Mouse (Mus musculus) liver, embryonic 16.5 days (tissue): ENCODE data around the gene Xylt2. TPM values are rescaled to one million over a fixed set of nuclear protein-coding genes. Genes with fewer than 3 reads are reported as not detected.

Experiments used
- ATAC-seq: fragments of 200-750 bp; cut with Nextera tagmentation; 2 replicates; pipeline ENCODE4 v1.8.0; 2017; ENCODE audit warnings: low read depth, mild to moderate bottlenecking, moderate number of reproducible peaks, moderate library complexity
- H3K27ac ChIP-seq: fragments of 300-500 bp; sonication (generic); 2 replicates; pipeline ENCODE4 v1.5.1; 2014; ENCODE audit warnings: mild to moderate bottlenecking, low read length
- H3K27me3 ChIP-seq: fragments of 300-500 bp; sonication (generic); 2 replicates; pipeline ENCODE4 v1.6.1; 2014; ENCODE audit warnings: low read depth, low read length, mixed read lengths; ENCODE audit not compliant: control insufficient read depth, insufficient read depth
- H3K36me3 ChIP-seq: fragments of 300-500 bp; sonication (generic); 2 replicates; pipeline ENCODE4 v1.6.1; 2014; ENCODE audit warnings: mild to moderate bottlenecking; ENCODE audit not compliant: control insufficient read depth, insufficient read depth
- H3K4me1 ChIP-seq: fragments of 300-500 bp; sonication (generic); 2 replicates; pipeline ENCODE4 v1.6.1; 2014; ENCODE audit warnings: low read depth, low read length, mixed read lengths; ENCODE audit not compliant: control insufficient read depth
- H3K4me2 ChIP-seq: fragments of 300-500 bp; sonication (generic); 2 replicates; pipeline ENCODE4 v1.6.1; 2014; ENCODE audit warnings: low read depth, low read length, mixed read lengths
- H3K4me3 ChIP-seq: fragments of 300-500 bp; sonication (generic); 2 replicates; pipeline ENCODE4 v1.5.1; 2014; ENCODE audit warnings: low read depth, mild to moderate bottlenecking, low read length
- H3K9ac ChIP-seq: fragments of 300-500 bp; sonication (generic); 2 replicates; pipeline ENCODE4 v1.6.1; 2014; ENCODE audit warnings: low read depth, low read length
- H3K9me3 ChIP-seq: fragments of 300-500 bp; sonication (generic); replicated peaks from 2 replicates; pipeline ENCODE4 v1.6.1; 2016; ENCODE audit warnings: low read length; ENCODE audit not compliant: control insufficient read depth
- WGBS: fragments of 180-500 bp; shearing (Covaris S2); extraction: QIAGEN DNeasy Blood & Tissue Kit; methylation state at CpG from one replicate; pipeline ENCODE4 v1.1.7; 2014; ENCODE audit not compliant: insufficient replicate concordance; 5-methylcytosine and 5-hydroxymethylcytosine counted together
- polyA plus RNA-seq: library from polyadenylated mRNA; unstranded; fragments of >200 nt; fragmentation: Nextera tagmentation; extraction: Ambion mirVana; gene quantifications from 2 replicates; pipeline ENCODE4 v1.2.1, GENCODE M21; 2015

Xylt2 gene
- polyA plus RNA-seq: 1.9 and 2.6 TPM in 2 replicates

DNA sequence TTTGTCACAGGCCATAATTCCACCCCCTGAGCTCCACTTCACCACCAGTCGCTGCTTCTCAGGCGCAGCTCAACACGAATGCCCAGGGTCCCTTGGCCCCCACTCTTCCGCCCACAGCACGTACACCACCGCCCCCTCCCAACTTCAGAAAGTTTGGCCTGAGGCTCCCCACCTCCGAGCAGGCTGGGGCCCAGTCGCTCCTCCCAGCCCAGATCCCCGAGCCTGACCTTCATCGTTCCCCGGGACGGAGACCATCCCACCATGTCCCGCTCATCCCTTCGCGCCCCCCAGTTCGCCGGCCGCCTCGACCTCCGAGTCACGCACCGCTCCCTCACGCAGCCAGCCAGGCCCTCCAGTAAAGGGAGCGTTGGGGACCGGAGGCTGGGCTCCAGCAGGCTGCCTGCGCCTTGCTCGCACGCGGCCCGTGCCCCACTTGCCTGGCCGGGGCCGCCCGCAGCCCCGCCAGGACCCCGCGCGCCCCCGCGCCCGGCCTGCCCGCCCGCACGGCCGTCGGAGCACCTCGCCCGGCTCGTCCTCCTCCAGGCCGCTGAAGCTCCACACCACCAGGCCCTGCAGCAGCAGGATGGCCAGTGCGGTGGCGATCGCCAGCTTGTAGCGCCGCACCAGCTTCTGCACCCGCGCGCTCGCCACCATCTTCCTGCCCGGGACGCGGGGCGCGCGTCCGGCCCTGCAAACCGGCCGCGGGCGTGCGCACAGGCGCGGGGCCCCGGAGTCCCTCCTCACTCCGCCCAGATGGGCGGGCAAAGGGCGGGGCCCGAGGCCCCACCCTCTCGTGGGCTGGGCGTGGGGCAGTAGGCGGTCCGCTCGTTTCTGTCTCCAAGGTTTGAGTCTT, at the start of gene Xylt2:
Gene Xylt2 (minus strand): TSS at position 762 of the 853 bp plus-strand sequence.
- no peaks in the 10 kb centered on the region for H3K36me3 ChIP-seq
- ATAC-seq: peak; percentile 99
- peak within 1 kb of the TSS; percentile 81 for H3K4me3 ChIP-seq
- H3K9me3 ChIP-seq: no peaks in the 10 kb centered on the region
- H3K4me1 ChIP-seq: peaks cover 5% of the 10 kb centered on the region
- peak within 1 kb of the TSS; percentile 92 for H3K4me2 ChIP-seq
- H3K27ac ChIP-seq: no peak within 1 kb of the TSS
- no peaks in the 10 kb centered on the region; the same call in 1 of the 2 replicates for H3K27me3 ChIP-seq
- peak within 1 kb of the TSS; percentile 80 for H3K9ac ChIP-seq
- under 1% methylated on average over 54 of the region's 82 CpGs for WGBS

DNA sequence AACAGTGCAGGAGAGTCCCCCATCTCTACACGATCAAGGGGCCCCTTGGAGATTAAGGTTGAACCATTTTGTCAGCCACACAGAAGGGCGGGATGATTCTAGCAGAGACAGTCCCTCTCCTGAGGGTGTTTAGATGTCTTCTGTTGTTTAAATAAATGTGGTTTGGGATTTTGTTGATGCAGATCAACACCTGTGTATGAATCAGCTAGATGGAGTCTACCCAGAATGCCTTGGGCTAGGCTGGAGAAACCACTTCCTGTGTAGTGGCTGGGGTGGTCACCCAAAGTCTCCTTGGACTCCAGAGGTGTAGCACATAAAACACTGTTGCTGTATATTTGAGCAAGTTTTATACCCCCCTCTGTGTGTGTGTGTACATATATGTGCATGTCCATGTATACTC, 41.9 kb upstream of the Xylt2 start:
- no peak for ATAC-seq
- no peaks in the 10 kb centered on the region for H3K9me3 ChIP-seq

DNA sequence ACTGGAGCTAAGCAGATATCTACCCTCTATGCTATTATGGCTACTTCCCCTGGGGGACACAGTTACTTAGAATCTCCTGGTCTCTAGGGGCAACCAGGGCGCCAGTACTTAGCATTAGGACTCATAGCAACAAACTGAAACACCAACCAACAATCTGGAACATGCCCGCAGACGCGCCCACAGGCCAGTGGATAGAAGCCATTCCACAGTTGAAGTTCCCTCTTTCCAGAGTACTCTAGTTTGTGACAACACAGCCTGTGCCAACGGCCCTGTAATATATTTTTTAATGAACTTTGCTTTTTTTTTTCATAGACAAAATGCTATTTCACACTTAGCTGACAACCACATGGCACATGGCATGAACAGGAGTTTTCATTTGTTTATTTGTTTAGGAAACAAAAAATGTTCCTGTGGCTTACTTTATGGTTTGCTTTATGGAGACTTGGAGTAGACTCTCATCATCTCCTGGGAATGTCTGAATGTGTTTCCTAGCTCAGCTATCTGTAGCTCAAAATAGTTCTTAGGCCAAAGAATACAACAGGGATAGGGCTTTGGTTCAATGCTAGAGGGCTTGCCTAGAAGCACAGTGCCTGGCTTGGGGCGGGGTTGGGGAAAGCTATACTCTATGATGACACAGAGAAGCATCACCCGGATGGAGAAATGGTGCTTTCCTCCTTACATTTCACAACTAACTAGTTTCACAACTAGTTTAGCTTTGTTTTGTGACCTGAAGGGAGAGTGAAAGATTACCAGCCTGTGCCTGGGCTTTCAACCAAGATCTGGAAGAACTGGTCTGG, 41.0 kb upstream of the Xylt2 start:
- no peak for ATAC-seq
- H3K27me3 ChIP-seq: no peaks in the 10 kb centered on the region; the same call in 1 of the 2 replicates
- H3K9ac ChIP-seq: no peak overlapping the region
- H3K4me3 ChIP-seq: no peak overlapping the region
- H3K4me2 ChIP-seq: no peak overlapping the region
- H3K36me3 ChIP-seq: no peaks in the 10 kb centered on the region
- no peaks in the 10 kb centered on the region; the same call in 1 of the 2 replicates for H3K9me3 ChIP-seq
- 78% methylated on average over 7 of the region's 7 CpGs for WGBS
- H3K27ac ChIP-seq: no peak overlapping the region
- H3K4me1 ChIP-seq: no peaks in the 10 kb centered on the region

More for the DNA sequence above, 41.9 kb upstream of the Xylt2 start:
- H3K4me1 ChIP-seq: no peaks in the 10 kb centered on the region
- H3K4me3 ChIP-seq: no peak overlapping the region
- no peak overlapping the region for H3K4me2 ChIP-seq
- H3K36me3 ChIP-seq: no peaks in the 10 kb centered on the region
- 45% methylated on average over 2 of the region's 2 CpGs for WGBS
- H3K27ac ChIP-seq: no peak overlapping the region
- H3K9ac ChIP-seq: no peak overlapping the region
- no peaks in the 10 kb centered on the region for H3K27me3 ChIP-seq

DNA sequence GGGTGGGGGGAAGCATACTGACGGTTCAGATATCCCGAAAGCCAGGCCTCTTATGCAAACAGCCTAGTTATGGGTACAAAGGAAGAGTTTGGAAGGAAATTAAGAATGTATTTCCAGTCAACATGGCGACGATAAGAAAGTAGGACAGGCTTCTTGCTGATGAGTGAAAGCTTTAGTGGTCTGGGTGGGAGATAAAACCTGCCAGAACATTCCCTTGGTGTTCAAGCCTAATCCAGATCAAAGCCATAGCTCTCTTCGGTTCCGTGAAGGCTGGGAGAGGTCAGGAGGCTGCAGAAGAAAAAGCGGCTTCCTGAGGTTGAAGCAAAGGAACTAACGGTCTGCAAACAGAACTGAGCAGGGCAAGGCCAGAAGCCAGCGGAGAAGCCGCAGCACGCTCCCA, 39.9 kb upstream of the Xylt2 start:
- H3K4me2 ChIP-seq: no peak overlapping the region
- WGBS: 38% methylated on average over 11 of the region's 11 CpGs

DNA sequence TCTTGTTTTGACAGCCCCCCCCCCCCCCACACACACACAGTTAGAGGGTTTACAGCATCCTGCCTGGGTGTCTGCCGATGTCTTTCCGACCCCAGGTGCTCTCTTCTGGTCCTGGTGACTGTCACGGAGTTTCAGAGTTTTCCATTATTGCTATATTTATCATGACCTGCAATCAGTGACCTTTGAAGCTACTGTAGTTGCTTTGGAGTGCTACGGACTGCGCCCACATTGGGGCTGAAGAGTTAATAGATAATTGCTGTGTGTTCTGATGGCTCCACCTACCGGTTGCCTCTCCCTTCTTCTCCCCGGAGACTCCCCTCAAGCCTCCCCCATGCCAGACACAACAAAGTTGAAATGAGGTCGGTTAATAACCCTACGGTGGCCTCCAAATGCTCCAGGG, 39.4 kb upstream of the Xylt2 start:
- H3K4me3 ChIP-seq: no peak overlapping the region
- H3K9ac ChIP-seq: no peak overlapping the region
- H3K4me2 ChIP-seq: no peak overlapping the region
- peak; percentile 39; the same call in 1 of the 2 replicates for ATAC-seq
- no peaks in the 10 kb centered on the region; the same call in 1 of the 2 replicates for H3K27me3 ChIP-seq
- no peaks in the 10 kb centered on the region; the same call in 1 of the 2 replicates for H3K9me3 ChIP-seq
- H3K27ac ChIP-seq: no peak overlapping the region
- no peaks in the 10 kb centered on the region for H3K4me1 ChIP-seq
- 8% methylated on average over 9 of the region's 9 CpGs for WGBS
- no peaks in the 10 kb centered on the region for H3K36me3 ChIP-seq

More for the DNA sequence above, 39.9 kb upstream of the Xylt2 start:
- H3K9ac ChIP-seq: no peak overlapping the region
- no peak overlapping the region for H3K4me3 ChIP-seq
- no peak for ATAC-seq
- no peaks in the 10 kb centered on the region; the same call in 1 of the 2 replicates for H3K27me3 ChIP-seq
- H3K9me3 ChIP-seq: no peaks in the 10 kb centered on the region; the same call in 1 of the 2 replicates
- no peak overlapping the region for H3K27ac ChIP-seq
- H3K36me3 ChIP-seq: no peaks in the 10 kb centered on the region
- no peaks in the 10 kb centered on the region for H3K4me1 ChIP-seq

DNA sequence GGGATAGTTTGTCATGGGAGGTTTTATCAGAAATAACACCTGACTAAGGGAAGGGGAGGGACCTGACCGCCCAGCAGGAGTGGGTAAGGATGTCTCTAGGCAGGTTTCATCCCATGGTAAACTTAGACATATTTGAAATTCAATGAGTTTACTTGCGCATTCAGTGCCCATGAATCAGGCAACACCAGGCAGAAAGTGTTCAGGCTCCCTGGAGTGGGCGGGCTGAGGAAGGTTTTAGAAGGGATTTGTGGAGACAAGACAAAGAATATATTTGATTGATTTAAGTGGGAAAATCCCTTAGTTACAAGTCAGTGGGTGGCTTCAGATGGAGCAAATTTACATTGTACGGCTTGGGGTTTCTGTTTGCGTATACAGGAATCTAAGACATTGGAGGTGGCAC, 38.3 kb upstream of the Xylt2 start:
- Histone ChIP-seq H3K9me3 (no peaks in the 10 kb centered on the region; the same call in 1 of the 2 replicates), H3K4me2 (no peak overlapping the region), H3K36me3 (no peaks in the 10 kb centered on the region), H3K9ac (no peak overlapping the region), H3K27me3 (no peaks in the 10 kb centered on the region; the same call in 1 of the 2 replicates), H3K4me1 (no peaks in the 10 kb centered on the region), H3K27ac (no peak overlapping the region), H3K4me3 (no peak overlapping the region)
- 63% methylated on average over 5 of the region's 5 CpGs for WGBS
- no peak for ATAC-seq

DNA sequence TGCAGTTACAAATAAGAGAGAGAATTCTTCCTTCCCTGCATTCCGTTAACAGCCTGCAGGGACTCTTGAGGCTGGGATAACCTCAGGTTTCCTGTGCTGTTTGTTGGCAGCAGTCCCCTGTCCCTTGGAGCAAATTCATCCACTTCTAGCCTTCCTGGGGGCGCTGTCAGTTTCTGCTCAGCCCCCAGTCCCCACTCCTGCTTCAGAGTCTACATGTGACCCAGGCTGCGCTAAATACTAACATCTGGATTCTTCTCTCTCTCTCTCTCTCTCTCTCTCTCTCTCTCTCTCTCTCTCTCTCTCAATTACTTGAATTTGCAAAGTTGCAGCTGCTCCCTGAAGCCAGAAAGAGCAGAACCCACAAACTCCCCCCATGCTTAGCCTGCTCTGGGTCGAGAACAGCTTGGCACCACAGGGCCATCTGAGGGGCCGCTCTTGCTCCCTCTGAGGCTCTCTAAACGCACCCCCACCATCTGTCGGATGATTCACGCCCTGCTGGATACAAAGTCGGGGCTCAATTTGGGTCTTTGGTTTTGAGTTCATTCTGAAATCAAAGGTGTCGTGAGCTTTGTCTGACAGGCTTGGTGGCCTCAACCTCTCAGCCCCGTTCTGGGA, 36.0 kb upstream of the Xylt2 start:
- no peaks in the 10 kb centered on the region for H3K4me1 ChIP-seq
- H3K9ac ChIP-seq: no peak overlapping the region
- H3K27ac ChIP-seq: no peak overlapping the region
- H3K27me3 ChIP-seq: no peaks in the 10 kb centered on the region; the same call in 1 of the 2 replicates
- no peak overlapping the region for H3K4me2 ChIP-seq
- no peak overlapping the region for H3K4me3 ChIP-seq
- H3K36me3 ChIP-seq: no peaks in the 10 kb centered on the region
- H3K9me3 ChIP-seq: no peaks in the 10 kb centered on the region; the same call in 1 of the 2 replicates
- 41% methylated on average over 11 of the region's 11 CpGs for WGBS
- no peak for ATAC-seq

DNA sequence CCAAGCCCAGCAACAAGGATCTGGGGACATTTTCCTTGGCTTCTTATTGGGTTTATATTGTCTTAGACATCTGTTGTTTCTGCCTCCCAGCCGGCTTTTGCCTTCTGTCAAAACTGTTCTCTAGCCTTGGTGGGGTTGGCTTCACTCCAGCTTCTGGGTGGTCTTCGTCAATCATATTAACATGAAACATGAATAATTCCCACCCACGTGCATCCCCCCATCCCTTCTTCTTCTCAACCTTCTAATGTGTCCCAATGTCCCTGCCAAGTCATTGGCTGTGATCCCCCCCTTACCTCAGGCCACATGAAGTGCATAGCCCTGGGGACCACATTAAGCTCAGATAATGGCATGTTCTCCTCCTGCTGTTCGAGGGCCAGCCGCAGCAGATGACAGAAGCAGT, 27.2 kb upstream of the Xylt2 start, which contains the start of gene Gm11541:
Gene Gm11541 (minus strand): TSS at position 28 of the 400 bp plus-strand sequence.
- ATAC-seq: no peak

More for the DNA sequence above, 27.2 kb upstream of the Xylt2 start, which contains the start of gene Gm11541:
- Histone ChIP-seq H3K27ac (no peak within 1 kb of the TSS), H3K9me3 (no peaks in the 10 kb centered on the region), H3K36me3 (no peaks in the 10 kb centered on the region), H3K4me3 (no peak within 1 kb of the TSS), H3K27me3 (no peaks in the 10 kb centered on the region), H3K9ac (no peak within 1 kb of the TSS), H3K4me2 (no peak within 1 kb of the TSS), H3K4me1 (no peaks in the 10 kb centered on the region)
- 58% methylated on average over 5 of the region's 5 CpGs for WGBS
